ENCODE assay signal across 18 mouse cellular contexts in genomic region chr2:92056760-92057159, GRCm38 (mm10). TPM values are rescaled to one million over a fixed set of nuclear protein-coding genes. Genes with fewer than 3 reads are reported as not detected.
A peak's percentile ranks its signal among the peaks of the same experiment; 100 is the strongest.
DNase-seq lines count a peak whose midpoint lies in the region; ATAC-seq lines count a peak whose summit lies in the region.
"Had no signal": no experiment of that assay in that cellular context is flagged by ENCODE, and none has a peak within 500 bp of the region (broad histone marks: within the 10 kb centered on the region; RNA-seq: fewer than 3 reads in every experiment).

No protein-coding gene starts in this region.

- H3K4me1 ChIP-seq in neural tube, embryonic 15.5 days: peaks cover 28% of the 10 kb centered on the region

- no peak for ATAC-seq in neural tube, embryonic 15.5 days (ENCODE audit: low FRiP score)
- no peak for ATAC-seq in activated CD4-positive, CD25-positive, alpha-beta regulatory T cell, adult 4 months
- ATAC-seq: forebrain, embryonic 15.5 days; liver, postnatal 0 days; Patski had no signal

- no peak overlapping the region for H3K27ac ChIP-seq in neural tube, embryonic 15.5 days (replicated peaks)
- H3K27ac ChIP-seq: hindbrain, embryonic 14.5 days; intestine, embryonic 15.5 days had no signal

- no peak overlapping the region for H3K4me3 ChIP-seq in neural tube, embryonic 15.5 days (replicated peaks)
- H3K4me3 ChIP-seq: forebrain, embryonic 15.5 days; intestine, embryonic 15.5 days had no signal

- no peaks in the 10 kb centered on the region for H3K36me3 ChIP-seq in neural tube, embryonic 15.5 days
- H3K36me3 ChIP-seq: forebrain, embryonic 15.5 days; heart, embryonic 15.5 days; intestine, embryonic 15.5 days had no signal

- DNase-seq in gastrocnemius, adult 18-20 months (ENCODE audit: low spot score): peak; percentile 27
- no peak for DNase-seq in gastrocnemius, postnatal 25 days
- DNase-seq in right cerebral cortex, postnatal 10 days (ENCODE audit: low spot score in 2 of 2): peak; percentile 46 to 73
- no peak for DNase-seq in right cerebral cortex, postnatal 14 days
- DNase-seq in induced T-regulatory cell, adult 2 months (ENCODE audit: low read depth): peak; percentile 6
- DNase-seq in skeletal muscle tissue, adult 2 months (ENCODE audit: low read depth, low spot score): peak; percentile 24
- DNase-seq: adrenal gland, postnatal 10 days; heart, postnatal 4 days; kidney, adult 8-10 months; lung, postnatal 10 days had no signal

- no peak overlapping the region for H3K4me2 ChIP-seq in neural tube, embryonic 15.5 days

- H3K27me3 ChIP-seq in neural tube, embryonic 15.5 days (replicated peaks): peaks cover 15% of the 10 kb centered on the region; the same call in 1 of the 2 replicates

- H3K9me3 ChIP-seq in neural tube, embryonic 15.5 days (replicated peaks): no peaks in the 10 kb centered on the region
- H3K9me3 ChIP-seq: forebrain, embryonic 15.5 days; heart, embryonic 15.5 days; intestine, embryonic 15.5 days had no signal

- H3K9ac ChIP-seq in neural tube, embryonic 15.5 days (replicated peaks): no peak overlapping the region
- H3K9ac ChIP-seq: heart, embryonic 15.5 days; intestine, embryonic 15.5 days; liver, postnatal 0 days had no signal

- 81% methylated on average over 13 of the region's 13 CpGs for WGBS in neural tube, embryonic 15.5 days

RNA-seq across cellular contexts. Expression of gene Creb3l1, which starts 32.5 kb away (rescaled TPM):
- total RNA-seq in gastrocnemius, adult 18-20 months (2021): 1 to 10 TPM; 3.0 to 4.5 TPM
- total RNA-seq in gastrocnemius, postnatal 25 days (2021): 10 to 100 TPM in 1 of 2 experiments, 1 to 10 TPM in 1; 8.0 to 10.3 TPM
- 3.4 and 5.2 TPM in 2 replicates for polyA plus RNA-seq in neural tube, embryonic 15.5 days (2015; fragmentation: Nextera tagmentation; extraction: Ambion mirVana)
- polyA plus RNA-seq in activated CD4-positive, CD25-positive, alpha-beta regulatory T cell, adult 4 months (2017; shearing (Covaris generic)): 1 to 10 TPM in 1 of 2 experiments, under 1 TPM in 1; 0.59 to 1.1 TPM

RNA-seq across cellular contexts. Expression of gene Phf21a, which starts 36.2 kb away (rescaled TPM):
- total RNA-seq in gastrocnemius, adult 18-20 months (2021): 10 to 100 TPM; 21.5 to 25.4 TPM
- 10 to 100 TPM; 20.2 to 21.1 TPM for total RNA-seq in gastrocnemius, postnatal 25 days (2021)
- polyA plus RNA-seq in neural tube, embryonic 15.5 days (2015; fragmentation: Nextera tagmentation; extraction: Ambion mirVana): 27.8 and 35.4 TPM in 2 replicates
- polyA plus RNA-seq in activated CD4-positive, CD25-positive, alpha-beta regulatory T cell, adult 4 months (2017; shearing (Covaris generic)): 10 to 100 TPM; 48.6 to 56.9 TPM

Comparison
In these comparisons a context has a peak if more than half of its experiments do, and no peak if none do; other contexts are left out.
1. DNase-seq: peak in gastrocnemius, adult 18-20 months (single experiment), right cerebral cortex, postnatal 10 days (2 of 2), induced T-regulatory cell, adult 2 months (single experiment) and skeletal muscle tissue, adult 2 months (single experiment); none in gastrocnemius, postnatal 25 days (single experiment) and right cerebral cortex, postnatal 14 days (single experiment).